Mouse (Mus musculus) embryo, embryonic 9.5 days (tissue): ENCODE data around the gene Plekho2.
A peak's percentile ranks its signal among the peaks of the same experiment; 100 is the strongest.

Experiments
- DNase-seq: peaks from one replicate; pipeline ENCODE4 v3.0.0-alpha.2; 2017; ENCODE audit errors: extremely low spot score

The Plekho2 gene

DNA sequence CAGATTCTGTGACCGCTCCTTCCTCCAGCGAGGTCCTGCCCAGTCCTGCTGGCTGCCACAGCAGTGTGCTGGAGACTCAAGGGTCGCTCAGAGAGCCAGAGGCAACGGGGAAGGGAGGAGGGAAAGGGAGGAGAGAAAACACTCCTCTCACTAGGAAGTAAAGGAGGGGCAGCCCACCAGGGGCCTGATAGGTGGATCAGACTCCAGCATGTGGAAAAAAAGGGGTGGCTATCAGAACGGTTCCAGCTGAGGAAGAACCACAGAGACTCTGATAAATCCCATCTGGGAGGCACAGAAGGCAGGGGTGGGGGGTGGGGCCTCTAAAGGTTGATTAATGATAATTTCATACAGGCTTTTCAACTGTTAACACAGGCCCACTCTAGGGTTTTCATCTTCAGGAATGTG, 24.8 kb downstream of the Plekho2 start:
- DNase-seq: peak; percentile 48

DNA sequence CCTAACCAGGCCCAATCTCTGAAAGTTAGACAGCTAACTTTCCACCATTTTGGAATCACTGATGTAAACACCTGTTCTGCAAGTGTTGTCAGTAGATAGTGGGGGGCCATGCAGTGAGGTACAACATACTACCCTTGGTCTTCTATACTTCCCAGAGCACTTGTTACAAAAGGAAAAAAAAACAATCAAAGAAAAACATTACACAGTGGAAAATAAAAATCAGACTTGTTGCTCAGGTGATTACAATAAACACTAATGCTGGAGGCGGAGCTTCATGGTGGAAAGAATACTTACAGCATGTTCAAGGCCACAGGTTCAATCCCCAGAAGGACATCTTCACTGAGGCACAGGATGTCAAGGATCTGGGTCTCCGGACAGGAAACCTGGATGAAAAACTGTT, 27.1 kb downstream of the Plekho2 start:
- DNase-seq: no peak

DNA sequence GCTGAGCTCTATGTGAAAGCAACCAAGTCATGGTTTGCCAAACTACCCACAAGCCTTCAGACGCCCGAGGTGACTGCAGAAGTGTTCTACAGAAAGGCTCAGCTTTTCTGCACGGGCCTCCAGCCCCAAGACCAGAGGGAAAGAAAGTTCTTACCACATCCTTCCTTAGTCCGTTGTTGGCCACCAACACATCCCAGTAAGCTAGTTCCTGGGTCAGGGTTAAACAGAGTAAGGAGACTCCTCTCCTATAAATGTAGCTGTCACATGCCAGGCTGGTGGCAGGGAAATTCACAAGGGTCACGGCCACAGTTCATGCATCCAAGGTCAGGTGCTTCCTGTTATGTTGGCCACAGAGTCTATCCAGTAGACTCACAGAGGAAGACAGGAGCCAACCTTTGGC, 27.7 kb downstream of the Plekho2 start:
- no peak for DNase-seq

DNA sequence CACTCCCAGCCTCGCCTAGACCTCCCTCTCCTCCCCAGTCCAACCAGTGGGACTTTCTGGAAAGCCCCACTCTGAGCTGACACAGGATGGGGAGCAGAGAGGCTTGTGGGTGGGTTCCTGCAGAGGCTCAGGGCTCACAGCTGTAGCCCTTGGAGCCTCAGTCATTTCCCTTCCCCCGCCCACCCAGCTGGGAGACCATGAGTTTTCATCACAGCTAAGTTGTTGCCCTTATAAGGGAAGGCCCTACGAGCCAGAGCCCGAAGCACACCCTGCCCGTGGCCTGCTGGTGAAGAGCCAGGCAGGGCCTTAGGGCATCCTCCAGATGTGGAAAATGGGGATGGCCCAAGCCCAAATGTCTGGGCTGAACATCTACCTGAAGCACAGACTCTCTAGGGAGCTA, 28.8 kb downstream of the Plekho2 start:
- DNase-seq: peak; percentile 72

DNA sequence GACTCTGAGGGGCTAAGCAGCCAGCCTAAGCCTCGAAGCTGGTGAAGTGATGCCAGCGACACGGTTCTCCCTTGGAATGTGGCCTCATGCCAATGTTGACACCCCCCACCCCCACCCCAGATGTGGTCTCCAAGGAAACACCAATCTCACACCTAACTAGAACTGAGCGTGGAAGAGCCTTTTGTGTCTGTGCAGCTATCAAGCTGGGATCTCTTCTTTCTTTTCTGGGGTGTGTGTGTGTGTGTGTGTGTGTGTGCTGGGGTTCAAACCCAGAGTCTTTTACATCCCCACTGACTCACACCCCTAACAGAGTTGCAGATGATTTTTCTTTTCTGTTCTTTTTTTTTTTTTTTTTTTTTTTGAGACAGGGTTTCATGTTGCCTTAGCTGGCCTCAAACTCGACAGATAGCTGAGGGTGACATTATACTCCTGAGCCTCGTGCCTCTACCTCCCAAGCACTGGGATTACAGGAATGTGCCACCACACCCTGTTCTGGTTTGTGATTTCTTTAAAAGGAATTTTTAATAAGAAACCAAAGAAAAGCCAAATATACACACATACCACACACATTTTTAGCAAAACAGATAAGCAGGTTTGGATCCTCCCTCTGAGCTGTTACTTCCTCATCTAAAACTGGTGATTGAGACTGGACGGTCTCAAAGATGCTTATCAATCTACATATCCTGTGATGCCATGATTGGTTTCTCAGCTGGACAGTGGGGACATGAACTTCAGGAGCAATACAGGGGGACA, 29.6 kb downstream of the Plekho2 start:
- DNase-seq: no peak

DNA sequence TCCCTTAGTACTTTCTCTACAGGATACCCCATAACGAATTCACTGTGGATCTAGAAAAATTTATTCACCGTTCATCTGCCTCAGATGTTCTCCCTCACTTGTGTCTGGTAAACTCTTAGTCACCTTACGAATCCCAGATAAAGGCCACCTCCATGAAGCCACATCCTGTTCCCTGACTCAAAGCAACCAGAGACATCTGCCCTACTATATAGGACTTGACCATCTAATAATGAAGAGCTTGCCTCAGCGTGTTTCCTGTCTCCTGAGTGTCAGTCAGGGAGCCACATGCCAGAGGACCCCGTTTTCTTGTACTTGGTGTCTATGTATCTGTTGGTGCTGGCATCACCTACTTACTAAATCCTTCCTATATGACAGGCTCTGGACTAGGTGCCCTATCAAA, 30.2 kb downstream of the Plekho2 start:
- DNase-seq: no peak

DNA sequence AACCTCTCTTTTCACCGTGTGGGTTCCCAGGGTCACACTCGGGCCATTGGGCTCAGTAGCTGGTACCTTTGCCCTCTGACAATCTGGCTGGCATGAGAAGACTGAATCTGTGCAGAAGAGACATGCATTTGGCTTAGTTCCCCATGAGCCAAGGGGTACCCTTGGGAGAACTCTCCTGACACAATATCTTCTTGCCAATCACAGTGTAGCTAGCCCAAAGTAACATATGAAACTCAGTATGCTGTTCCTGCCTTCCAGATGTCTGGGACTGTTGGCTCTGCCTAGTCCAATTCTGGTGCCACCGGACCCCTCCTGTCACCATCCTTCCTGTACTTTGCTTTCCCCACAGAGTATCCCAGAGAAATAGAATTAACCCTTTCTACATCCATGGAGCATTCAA, 30.7 kb downstream of the Plekho2 start:
- DNase-seq: no peak

DNA sequence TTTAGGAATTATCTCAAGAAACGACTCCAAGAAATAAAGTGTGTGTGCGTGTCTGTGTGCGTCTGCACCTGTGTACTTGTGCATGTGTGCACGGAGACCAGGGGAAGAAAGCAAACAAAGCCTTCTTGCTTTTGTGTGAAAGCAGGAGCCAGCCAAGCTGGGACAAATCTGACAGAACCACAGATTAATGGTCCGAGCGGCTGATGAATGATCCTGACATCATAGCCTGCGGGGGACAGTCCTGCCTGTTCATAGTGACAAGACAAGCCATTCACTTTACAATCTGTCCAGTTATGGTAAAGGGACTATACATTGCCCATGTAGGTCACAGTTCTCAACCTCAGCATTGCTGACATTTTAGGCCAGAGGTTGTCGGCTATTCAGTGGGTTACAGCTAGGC, 31.5 kb downstream of the Plekho2 start:
- no peak for DNase-seq

DNA sequence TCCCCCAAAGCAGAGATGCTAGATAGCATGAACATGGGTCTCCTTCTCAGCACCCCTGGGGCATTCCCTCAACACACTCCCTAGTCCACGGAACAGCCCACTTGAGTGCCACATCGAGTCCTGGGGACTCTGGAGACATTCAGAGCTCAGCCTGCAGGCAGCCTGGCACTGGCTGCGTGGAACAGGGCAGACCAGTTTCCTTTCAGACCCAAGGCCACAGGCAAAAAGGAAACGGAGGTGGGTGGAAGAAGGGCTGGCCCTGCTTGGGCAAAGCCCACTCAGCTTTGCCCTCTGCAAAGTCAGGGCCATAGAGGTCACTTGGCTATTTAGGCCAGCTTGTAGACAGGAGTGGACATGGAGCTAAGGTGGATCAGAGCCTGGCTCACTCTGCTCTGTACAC, 32.0 kb downstream of the Plekho2 start:
- no peak for DNase-seq

DNA sequence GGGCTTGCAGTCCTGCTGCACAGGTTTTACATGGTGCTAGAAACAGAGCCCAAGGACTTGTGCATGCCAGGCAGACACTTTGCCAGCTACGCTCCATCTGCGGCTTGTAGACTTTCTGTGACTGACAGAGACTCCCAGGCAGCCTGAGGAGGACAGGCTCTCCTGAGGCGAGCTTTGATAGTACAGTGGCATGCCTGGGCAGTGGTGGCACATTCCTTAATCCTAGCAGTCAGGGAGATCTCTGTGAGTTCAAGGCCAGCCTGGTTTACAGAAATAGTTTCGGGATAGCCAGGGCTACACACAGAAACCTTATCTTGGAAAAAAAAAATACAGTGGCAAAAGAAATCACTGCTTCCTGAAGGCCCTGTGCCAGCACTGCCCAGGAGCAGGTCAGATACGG, 32.7 kb downstream of the Plekho2 start:
- DNase-seq: no peak

DNA sequence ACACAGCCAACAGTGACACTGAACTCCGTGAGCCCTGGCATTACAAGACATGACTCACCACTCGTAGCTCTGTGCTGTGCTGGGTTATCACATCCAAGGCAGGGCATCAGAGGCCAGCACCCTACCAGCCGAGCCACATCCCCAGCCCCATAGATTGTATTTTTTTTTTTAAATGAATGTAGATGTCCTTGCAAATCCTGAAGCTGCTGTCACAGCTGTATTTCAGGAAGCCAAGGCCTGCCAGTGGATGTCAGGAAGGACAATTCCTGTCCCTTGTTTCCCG, 33.5 kb downstream of the Plekho2 start:
- no peak for DNase-seq

DNA sequence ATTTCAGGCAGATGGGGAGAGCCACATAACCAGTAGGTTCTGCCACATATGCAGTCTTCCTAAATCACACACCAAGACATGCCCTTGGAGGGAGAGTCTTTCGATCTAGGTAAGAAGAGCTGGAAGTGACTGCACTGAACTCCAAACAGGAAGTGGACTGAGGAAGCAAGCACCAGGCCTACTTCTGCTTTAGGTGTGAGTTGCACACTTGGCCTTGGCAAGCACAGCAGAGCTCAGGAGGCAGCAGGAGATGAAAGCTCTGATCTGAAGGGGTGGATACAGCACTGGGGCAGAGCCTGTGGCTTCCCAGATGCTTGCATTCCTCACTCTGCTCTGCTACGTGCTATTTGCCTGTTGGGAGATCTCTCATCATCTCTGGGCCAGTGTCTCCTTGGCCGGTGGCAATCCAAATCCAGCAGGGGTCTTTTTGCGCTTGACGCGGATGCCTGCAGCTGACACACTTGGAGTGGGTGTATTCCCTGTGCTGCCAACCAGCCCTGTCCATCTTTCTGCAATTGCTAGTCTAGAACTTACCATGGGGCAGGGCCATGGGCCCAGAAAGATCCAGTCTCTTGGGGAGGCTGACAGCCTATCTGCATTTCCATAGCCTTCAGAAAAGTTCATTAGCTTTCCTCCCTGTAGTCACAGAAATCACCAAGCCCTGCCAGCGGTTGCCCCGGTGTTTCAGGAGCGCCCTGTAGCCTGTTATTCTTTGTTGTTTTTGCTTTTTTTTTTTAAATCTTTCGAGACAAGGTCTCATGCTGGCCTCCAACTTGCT, 34.0 kb downstream of the Plekho2 start:
- no peak for DNase-seq

DNA sequence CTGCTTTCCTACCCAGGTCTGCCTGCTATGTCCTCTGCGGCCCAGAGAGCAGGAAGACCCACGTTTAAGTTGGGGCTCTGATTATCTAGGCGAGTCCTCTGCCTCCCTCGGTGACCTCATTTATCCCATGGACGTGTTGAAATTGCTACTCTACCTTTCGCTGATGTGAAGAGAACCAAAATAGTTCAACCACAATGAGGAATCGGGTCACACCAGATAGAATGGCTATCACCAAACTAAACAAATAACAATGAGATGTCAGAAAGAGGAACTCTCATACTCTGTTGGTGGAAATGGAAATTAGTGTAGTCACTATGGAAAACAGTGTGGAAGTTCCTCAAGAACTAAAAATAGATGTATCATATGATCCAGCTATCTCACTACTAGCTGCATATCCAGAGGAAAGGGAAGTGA, 37.7 kb downstream of the Plekho2 start:
- DNase-seq: no peak

DNA sequence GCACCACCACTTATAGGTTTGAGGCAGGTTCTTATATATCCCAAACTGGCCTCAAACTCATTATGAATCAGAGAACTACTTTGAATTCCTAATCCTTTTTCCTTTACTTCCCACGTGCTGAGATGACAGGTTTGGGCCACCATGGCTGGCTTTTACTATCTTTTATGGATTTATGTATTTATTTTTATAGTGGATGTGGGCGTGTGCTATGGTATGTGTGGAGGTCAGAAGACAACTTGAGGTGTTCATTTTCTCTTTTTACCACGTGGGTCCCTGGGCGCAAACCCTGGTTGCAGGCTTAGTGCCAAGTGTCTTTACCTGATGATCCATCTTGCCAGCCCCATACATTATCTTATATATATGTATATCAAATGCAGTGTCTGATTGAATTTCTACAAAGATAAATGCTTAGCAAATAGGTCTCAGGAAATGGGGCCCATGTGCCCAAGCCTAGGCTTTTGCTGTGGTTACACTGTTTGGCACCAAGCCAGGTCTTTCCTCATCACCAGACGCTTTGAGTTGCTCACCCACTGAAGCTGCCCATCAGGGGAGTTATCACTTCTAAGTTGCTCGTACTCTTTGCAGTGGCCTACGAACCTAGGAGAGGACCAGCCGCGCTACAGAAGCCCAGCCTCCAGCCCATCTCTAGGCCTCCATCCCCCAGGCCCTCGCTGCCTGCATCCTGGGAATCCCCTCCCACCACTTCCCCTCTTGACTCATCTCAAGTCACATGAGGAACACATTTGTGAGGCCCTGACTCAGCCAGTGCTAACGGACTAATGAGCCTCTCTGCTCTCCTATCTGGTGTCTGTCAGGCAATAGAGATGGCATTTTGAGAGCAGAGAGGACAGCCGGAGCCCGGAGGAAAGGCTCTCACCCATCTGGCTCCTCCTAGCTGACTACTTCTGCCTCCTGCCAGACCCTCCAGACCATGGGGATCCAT, 38.4 kb downstream of the Plekho2 start:
- no peak for DNase-seq

DNA sequence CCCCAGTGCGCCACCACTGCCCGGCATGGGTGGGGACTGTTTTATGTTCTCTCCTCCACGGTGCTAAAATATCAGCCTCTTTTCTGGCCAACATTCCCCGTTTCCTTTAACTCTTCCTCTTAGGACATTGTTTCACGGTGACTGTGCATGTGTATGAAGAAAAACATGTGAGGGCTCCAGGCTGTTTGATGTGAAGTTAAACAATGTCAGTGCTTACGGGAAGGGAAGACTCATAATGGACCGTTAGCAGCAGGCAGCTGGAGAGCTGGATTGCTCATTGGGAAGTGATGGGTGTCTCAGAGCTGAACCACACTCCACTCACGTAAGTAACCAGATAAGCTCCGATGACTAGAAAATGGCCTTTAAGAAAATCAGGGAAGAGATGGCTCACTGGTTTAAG, 40.1 kb downstream of the Plekho2 start:
- no peak for DNase-seq

DNA sequence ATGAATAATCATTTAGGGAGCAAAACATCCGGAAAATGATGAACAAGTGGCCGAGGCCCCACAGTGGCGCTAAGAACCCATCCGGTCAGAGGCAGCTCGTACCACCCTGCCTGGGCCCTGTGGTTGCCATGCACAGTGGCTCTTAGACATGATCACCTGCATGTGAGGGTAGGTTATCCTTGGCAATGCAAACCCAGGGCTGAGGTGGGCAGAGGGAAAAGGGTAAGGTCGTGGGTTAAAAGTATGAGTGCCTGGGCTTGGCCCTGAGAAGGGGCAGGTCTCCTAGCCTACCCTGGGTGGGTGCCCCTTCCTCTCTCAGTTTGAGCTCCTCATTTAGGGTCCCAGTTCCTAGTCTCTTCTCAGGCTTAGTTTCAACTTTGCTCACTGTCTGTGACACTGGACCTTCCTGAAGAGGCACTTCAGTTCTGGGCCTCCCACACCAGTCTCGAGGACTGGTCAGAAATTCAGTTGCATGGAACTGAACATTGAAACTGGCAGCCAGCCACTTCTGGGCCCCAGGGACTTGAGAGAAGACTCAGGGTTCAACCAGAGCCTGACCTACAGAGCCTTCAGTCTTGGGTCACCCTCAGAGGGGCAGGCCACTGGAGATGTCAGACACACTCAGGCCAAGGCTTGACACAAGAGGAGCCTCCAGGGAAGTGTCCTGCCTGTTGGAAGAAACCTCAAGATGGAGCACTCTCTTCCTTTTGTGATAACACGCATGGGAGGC, 41.8 kb downstream of the Plekho2 start:
- DNase-seq: no peak

DNA sequence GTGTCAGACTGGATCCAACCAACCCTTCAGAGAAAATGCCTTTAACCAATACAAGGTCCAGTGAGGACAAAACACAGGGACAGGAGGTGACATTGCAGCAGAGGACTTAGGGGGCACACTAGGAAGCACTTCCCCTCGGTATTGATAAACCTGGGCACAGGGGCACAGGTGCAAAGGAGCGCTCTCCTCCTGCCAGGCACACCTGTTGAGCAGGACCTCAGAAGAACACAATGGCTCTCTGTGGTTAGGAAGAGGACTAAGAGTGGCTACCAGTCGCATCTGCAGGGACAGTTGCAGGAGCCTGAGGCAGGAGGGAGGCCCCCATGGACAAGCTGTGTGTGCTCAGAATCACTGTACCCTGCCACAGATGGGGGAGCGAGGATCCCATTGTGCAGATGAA, 43.3 kb downstream of the Plekho2 start:
- no peak for DNase-seq

DNA sequence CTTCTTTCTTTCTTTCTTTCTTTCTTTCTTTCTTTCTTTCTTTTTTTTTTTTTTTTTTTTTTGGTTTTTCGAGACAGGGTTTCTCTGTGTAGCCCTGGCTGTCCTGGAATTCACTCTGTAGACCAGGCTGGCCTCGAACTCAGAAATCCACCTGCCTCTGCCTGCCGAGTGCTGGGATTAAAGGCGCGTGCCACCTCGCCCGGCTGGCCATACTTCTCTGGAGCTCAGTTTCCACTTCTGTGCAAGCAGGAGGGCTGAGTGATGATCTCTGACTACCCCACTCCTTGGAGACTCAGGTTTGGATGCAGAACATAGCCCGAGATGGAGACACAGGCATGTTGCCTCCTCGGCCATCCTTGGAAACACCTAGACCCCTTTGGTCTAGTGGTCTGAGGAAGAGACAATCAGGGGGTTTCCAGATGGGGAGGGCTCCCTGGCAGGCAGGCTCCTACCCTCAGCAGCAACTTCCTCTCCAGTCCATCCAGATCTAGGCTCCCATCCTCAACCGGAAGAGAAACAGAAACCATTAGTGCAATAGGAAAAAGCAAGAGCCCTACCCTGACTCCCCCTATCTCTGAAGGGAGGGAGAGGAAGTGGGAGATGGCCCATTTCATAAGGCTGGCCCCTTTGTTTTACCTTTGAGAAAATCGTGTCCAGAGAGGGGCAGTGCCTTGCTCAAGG, 43.9 kb downstream of the Plekho2 start:
- DNase-seq: no peak

DNA sequence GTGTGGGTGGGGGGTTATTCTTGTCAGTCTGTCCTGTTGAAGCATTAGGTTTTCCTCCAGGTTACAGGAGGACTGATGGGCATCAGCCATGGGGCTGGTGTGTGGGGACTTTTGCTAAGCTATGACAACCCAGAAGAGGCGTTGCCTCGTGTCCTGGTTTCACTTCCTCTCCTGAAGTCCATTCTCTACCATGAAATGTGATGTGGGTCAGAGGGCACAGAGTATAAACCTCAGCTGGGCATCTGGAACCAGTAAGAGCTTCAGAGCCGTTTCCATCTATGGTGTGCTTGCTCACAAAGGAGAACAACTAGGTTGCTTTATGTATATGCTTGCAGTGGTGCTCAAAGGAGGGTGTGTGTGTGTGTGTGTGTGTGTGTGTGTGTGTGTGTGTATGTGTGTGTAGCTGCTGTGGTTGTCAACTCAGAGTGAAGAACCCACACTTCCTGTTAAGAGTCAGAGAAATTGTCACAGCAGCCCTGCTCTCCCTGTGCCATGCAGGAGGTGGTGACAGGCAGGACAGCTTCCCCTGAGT, 44.6 kb downstream of the Plekho2 start:
- no peak for DNase-seq

DNA sequence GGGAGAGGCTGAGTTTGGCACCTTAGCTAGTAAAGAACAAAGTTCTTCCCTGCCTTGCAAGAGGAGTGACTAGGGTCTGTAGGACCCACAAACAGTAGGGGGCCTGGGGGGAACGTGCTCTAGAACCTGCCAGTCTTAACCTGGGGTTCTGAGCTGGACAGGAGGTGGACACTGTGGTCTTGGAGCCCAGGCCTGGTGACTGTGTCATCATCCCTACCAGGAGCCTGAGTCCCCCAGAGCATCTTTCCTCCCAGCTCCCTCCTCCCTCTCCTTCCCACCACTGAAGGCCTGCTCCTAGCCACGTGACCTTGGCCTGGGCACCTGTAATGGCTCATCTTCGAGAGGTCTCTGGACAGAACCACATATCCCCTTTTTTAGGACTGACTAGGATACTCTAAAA, 45.7 kb downstream of the Plekho2 start:
- DNase-seq: no peak

DNA sequence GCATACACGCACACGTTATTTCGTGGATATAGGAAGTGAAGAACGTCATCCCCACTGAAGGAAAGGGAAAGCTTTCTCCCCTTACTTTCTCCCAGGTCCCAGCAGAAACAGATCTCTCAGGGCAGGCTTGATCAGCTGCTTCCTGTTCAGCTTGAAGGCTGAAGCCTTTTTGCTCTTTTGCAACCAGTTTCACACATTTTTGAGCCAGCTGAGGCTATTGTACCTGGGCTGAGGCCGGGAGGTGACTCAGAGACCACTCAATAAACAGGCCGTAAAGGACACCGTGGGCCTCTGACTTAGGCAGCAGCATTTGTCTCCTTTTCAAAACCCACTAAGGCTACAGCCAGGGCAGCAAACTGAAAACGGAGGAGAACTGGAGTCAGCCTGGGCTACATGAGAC, 46.9 kb downstream of the Plekho2 start:
- no peak for DNase-seq
